Mouse (Mus musculus) lung, postnatal 4 days (tissue): ENCODE data around the gene Pacs2.

ENCODE experiments used
- DNase-seq, 2 experiments: peaks; one replicate each; pipeline ENCODE4 v3.0.0; 2021

Pacs2 gene

GRCm38 (mm10) chr12:113044916-113045677, 30.8 kb downstream of the Pacs2 start:
- DNase-seq = peak in 1 of 2 experiments; percentile 56

- DNase-seq = no peak
Measured at GRCm38 (mm10) chr12:113046861-113047260, 32.6 kb downstream of the Pacs2 start.

- DNase-seq = no peak
Measured at GRCm38 (mm10) chr12:113048103-113048502, 33.8 kb downstream of the Pacs2 start.

- DNase-seq = no peak
Measured at GRCm38 (mm10) chr12:113049836-113050235, 35.5 kb downstream of the Pacs2 start.

GRCm38 (mm10) chr12:113050671-113051070, 36.4 kb downstream of the Pacs2 start:
- no peak for DNase-seq

- peak; percentile 34 to 64 for DNase-seq
Measured at GRCm38 (mm10) chr12:113051628-113052403, 37.5 kb downstream of the Pacs2 start.

- DNase-seq = no peak
Measured at GRCm38 (mm10) chr12:113056089-113056488, 41.8 kb downstream of the Pacs2 start.

- DNase-seq = no peak
Measured at GRCm38 (mm10) chr12:113060178-113060577, 45.9 kb downstream of the Pacs2 start.

GRCm38 (mm10) chr12:113061606-113062005, 47.3 kb downstream of the Pacs2 start:
- DNase-seq = no peak

- no peak for DNase-seq
Measured at GRCm38 (mm10) chr12:113062201-113062600, 47.9 kb downstream of the Pacs2 start.

GRCm38 (mm10) chr12:113063700-113064099, 49.4 kb downstream of the Pacs2 start:
- no peak for DNase-seq

- no peak for DNase-seq
Measured at GRCm38 (mm10) chr12:113068002-113068401, 53.7 kb downstream of the Pacs2 start.

- no peak for DNase-seq
Measured at GRCm38 (mm10) chr12:113069389-113069788, 55.1 kb downstream of the Pacs2 start.

GRCm38 (mm10) chr12:113071321-113071720, 57.0 kb downstream of the Pacs2 start:
- no peak for DNase-seq

- no peak for DNase-seq
Measured at GRCm38 (mm10) chr12:113071827-113072226, 57.5 kb downstream of the Pacs2 start.

- no peak for DNase-seq
Measured at GRCm38 (mm10) chr12:113073420-113074328, 59.4 kb downstream of the Pacs2 start.

- peak; percentile 89 for DNase-seq
Measured at GRCm38 (mm10) chr12:113074329-113075062, 60.2 kb downstream of the Pacs2 start, which contains the start of gene Tex22. Tex22 (plus strand) TSS chr12:113074502.

- peak; percentile 88 to 91 for DNase-seq
Measured at GRCm38 (mm10) chr12:113075063-113075454, 60.8 kb downstream of the Pacs2 start.

GRCm38 (mm10) chr12:113075486-113075885, 61.2 kb downstream of the Pacs2 start:
- DNase-seq = no peak

- no peak for DNase-seq
Measured at GRCm38 (mm10) chr12:113087276-113087675, 73.0 kb downstream of the Pacs2 start.

- no peak for DNase-seq
Measured at GRCm38 (mm10) chr12:113088026-113088425, 73.7 kb downstream of the Pacs2 start.

- DNase-seq = no peak
Measured at GRCm38 (mm10) chr12:113089107-113089506, 74.8 kb downstream of the Pacs2 start.
